Mouse (Mus musculus) ovary, adult 18-20 months (tissue): Measurements from ENCODE around the gene Angpt4.

Experiments
- DNase-seq: peaks from one replicate; pipeline ENCODE4 v3.0.0; 2022; ENCODE audit warnings: low spot score, mixed read lengths

Gene Angpt4

DNA sequence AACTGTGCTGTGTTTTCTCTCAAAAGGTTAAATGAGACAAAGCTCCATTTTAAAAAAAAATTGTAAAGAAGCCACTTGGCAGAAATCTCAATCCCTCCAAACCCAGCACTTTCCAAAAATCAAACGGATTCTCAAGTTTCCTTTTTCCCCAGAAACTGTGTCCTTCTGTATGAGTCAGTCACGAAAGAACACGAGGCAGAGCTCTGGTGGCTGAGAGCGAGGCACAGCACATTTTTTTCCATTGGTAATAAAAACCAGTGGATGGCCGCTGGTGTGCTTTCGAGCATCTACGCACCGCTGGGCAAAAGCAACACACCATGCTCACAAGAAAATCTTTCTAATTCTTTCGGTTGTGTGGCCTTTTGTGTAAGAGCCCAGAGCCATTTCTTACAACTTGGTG is 73.0 kb downstream of the Angpt4 start:
- no peak for DNase-seq

DNA sequence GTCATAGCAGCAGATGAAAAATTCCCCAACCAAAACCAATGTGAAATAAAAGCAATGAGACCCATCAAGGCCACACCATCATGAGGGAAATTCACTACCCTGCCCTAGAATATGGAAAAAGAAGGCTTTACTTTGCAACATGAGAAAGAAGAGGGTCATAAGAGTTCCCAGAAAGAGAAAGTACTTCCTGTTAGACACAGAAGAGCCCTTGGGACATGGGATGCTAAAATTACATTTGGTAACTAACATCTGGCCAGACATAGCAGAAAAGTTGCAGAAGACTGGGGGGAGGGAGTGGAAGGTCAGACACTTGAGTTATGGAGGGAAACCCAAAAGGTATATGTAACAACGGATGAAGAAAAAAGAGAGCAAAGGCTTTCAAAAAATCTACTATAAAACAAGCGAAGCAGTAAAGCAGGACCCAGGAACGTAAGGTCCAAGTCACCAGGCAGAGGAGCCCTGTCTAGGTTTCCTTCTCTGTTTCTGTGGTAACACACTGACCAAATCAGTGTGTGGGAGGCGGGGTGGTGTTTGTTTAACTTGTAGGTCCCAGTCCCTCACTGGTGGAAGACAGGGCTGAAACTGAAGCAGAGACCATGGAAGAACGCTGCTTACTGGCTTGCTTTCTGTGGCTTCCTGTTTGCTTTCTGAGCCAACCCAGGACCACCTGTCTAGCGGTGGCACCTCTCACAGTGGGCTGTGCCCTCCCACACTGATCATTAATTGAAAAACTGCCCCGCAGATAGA is 74.6 kb downstream of the Angpt4 start:
- no peak for DNase-seq

DNA sequence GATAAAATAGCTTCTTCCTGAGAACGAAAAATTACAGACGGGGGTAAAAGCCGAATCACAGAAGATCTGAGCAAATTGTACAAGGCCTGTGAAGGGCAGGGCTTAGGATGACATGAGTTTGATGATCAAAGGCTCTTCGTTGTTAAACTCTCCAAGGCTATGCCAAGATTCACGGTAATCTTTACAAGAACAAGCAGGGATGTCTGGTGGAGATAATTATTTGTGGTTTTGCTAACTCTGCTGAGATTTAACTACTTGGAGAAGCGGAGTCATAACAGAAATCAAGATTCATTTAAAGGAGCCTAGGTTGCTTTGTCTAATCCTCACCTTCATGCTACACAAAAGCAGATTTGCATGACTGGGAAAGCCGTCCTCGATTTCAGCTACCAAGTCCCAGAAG is 75.9 kb downstream of the Angpt4 start:
- DNase-seq = no peak

DNA sequence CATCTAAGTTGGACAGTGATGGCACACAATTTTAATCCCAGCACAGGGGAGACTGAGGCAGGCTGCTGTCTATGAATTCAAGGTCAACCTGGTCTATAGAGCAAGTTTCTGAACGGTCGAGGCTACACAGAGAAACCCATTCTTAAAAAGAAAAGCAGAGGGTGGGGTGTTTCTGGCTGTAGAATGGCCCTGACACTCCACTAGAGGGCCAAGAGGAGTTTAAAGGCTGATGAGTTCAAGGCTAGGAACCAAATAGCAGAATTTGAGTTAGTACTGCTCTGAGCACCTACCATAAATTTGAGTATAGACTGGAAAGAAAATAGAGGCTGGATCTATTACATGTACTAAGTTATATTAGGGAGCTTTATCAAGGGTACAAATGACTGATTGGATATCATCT is 78.0 kb downstream of the Angpt4 start:
- no peak for DNase-seq

GRCm38 (mm10) chr2:151990985-151991394 is 80.0 kb downstream of the Angpt4 start:
- DNase-seq = no peak

DNA sequence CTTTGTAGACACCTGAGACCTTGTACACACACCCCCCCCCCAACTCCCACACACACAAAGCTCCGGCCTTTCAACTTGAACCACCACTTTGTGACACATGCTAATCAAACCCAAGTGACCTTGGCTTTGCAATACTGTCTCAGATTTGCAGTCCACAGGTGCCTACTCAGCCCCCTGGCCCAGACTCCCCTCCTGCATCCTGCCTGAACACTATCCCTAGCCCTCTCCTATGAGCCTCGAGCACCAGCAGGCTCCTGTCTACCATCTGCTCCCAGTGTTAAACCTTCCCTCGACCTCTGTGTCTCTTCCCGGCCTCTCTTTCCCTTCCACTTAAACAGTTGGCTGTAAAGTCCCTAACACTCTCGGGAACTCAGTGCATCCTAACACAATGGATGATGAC is 80.4 kb downstream of the Angpt4 start:
- DNase-seq = no peak

- peak; percentile 40 for DNase-seq
Measured at GRCm38 (mm10) chr2:151994350-151995122, 83.5 kb downstream of the Angpt4 start.
